Mouse (Mus musculus): Measurements from ENCODE around the gene Zic1.

Zic1 gene

DNA sequence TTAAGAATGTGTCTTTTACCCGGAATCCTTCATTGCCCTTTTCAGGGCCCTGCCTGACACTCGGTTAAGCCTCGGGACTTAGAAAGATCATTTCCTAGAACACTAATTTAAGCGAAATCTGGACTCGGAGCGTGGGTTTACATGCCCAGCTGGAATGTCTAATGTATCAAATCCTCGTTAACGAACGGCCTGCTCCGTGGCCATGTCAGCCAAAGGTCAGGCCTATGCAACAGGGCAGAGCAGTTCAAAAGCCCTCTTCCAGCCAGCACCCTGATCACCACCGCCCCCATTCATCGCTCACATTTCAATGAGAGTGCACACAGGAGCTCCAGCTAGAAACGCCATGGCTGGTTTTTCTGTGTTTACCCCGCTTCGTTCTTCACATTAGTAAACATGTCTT lies 12.8 kb downstream of the Zic1 start:
- DNase-seq: no peak

GRCm38 (mm10) chr9:91351961-91352411 lies 13.6 kb downstream of the Zic1 start:
- DNase-seq: no peak

- DNase-seq: no peak
These were observed 14.2 kb downstream of the Zic1 start for GRCm38 (mm10) chr9:91351361-91351760.

- no peak for DNase-seq
These were observed 14.7 kb downstream of the Zic1 start for GRCm38 (mm10) chr9:91350861-91351291.

DNA sequence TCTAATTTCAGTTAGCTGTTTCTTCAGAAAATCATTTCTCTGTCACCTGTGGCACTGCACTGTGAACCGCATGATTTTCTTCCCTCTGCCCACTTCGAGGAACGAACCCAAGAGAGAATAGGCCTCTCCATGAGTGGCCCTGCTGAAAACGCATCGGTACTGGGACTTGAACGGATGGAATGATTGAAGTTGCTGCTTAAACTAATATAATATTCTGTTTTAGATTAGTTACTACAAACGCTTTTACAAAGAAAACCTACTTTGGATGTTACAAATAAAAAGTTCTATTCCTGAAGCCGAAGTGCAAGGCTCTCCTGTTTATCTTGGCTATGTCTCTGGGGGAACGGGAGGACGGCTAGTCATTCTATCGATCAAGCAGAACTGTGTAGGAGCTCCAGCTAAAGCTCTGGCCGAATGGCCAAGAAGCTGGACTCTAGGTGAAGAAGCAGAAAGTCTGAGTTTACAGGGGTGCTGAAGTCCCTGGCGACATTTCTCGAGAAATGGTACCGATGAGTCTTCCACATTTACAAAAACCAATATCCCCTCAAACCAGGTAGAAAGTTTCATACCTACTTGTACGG lies 15.3 kb downstream of the Zic1 start:
- no peak for DNase-seq

GRCm38 (mm10) chr9:91348746-91349145 lies 16.9 kb downstream of the Zic1 start:
- DNase-seq: no peak

DNA sequence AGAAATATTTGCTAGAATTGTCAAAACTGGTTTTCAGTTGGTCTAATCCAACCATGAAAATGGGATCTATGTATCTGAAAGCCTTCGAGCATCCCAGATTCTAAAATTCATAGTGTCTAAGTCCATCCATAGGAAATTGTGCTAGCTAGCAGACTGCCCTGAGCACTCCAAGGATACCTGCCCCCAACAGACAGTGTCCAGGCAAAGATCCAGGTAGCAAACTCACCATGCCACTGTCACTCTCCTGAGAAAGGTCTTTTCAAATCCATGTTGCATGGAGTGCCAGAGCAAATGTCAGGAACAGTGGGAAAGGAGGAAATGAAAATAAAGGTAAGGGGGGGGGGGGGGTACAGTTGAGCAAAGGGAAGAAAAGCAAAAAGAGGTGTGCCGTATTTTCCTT lies 18.0 kb downstream of the Zic1 start:
- DNase-seq: no peak
